Mouse (Mus musculus): Measurements from ENCODE around the gene Gm9837. TPM values are rescaled to one million over a fixed set of nuclear protein-coding genes. Genes with fewer than 3 reads are reported as not detected.

Gene Gm9837
- polyA plus RNA-seq, 1 experiment from 2014 or later, result not detected

GRCm38 (mm10) chr11:53483159-53483891 lies 13.0 kb upstream of the Gm9837 start:
- H3K4me3 ChIP-seq (replicated peaks), result no peak overlapping the region
- H3K27ac ChIP-seq, result no peak overlapping the region
- WGBS, result 69% methylated on average over 9 of the region's 9 CpGs
- H3K9me3 ChIP-seq (replicated peaks), result 0 out of 2 replicates have a peak, but pooled peaks cover 5% of the 10 kb centered on the region
- H3K4me1 ChIP-seq, result peaks cover 30% of the 10 kb centered on the region
- no peaks in the 10 kb centered on the region for H3K36me3 ChIP-seq
- H3K27me3 ChIP-seq, result peaks cover 67% of the 10 kb centered on the region
- ATAC-seq (replicated peaks; ENCODE audit: low FRiP score), result no peak
- no peak overlapping the region for H3K9ac ChIP-seq
- no peak overlapping the region for H3K4me2 ChIP-seq

DNA sequence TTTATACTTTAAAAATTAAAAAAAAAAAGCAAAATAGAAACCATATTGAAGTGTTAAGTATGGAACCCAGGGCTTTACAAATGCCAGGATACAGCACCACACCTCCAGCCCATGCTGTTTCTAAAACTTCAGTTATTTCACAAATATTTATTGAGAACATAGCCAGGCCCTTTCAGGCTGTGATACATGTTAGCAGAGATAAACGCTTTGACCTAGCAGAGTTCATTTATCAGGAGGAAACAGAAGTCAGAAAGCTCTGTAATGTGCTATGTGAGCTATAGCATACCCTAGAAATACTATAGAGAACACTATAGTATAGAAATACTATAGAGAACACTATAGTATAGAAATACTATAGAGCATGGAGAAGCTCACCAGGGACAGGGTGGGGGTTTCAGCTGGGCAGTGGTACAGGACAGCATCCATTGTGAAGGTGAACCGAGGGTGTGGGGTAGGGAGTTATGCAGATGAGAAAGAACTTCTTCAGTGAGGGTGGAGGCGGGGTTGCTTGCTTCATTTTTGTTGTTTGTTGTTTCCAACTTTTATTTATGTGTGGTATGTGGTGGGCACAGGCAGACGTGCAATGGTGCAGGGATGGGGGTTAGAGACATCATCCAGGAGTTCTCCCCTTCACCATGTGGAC lies 10.9 kb upstream of the Gm9837 start:
- no peak for ATAC-seq (replicated peaks; ENCODE audit: low FRiP score)
- H3K4me2 ChIP-seq, result no peak overlapping the region
- WGBS, result 73% methylated on average over 4 of the region's 4 CpGs
- peaks cover 18% of the 10 kb centered on the region for H3K4me1 ChIP-seq
- no peak overlapping the region for H3K9ac ChIP-seq
- no peak overlapping the region for H3K4me3 ChIP-seq (replicated peaks)
- no peak overlapping the region for H3K27ac ChIP-seq
- H3K36me3 ChIP-seq, result no peaks in the 10 kb centered on the region
- 0 out of 2 replicates have a peak, but pooled peaks cover 5% of the 10 kb centered on the region for H3K9me3 ChIP-seq (replicated peaks)
- H3K27me3 ChIP-seq, result peaks cover 73% of the 10 kb centered on the region

GRCm38 (mm10) chr11:53479783-53480301 lies 9.6 kb upstream of the Gm9837 start, which contains the start of the genes Gm9945 and Sowaha:
TSS of gene Gm9945 (plus strand) at chr11:53480166.
TSS of gene Sowaha (minus strand) at chr11:53480274.
- WGBS, result 3% methylated on average over 40 of the region's 40 CpGs
- peak; percentile 37; the same call in 1 of the 2 replicates for ATAC-seq (replicated peaks; ENCODE audit: low FRiP score)

DNA sequence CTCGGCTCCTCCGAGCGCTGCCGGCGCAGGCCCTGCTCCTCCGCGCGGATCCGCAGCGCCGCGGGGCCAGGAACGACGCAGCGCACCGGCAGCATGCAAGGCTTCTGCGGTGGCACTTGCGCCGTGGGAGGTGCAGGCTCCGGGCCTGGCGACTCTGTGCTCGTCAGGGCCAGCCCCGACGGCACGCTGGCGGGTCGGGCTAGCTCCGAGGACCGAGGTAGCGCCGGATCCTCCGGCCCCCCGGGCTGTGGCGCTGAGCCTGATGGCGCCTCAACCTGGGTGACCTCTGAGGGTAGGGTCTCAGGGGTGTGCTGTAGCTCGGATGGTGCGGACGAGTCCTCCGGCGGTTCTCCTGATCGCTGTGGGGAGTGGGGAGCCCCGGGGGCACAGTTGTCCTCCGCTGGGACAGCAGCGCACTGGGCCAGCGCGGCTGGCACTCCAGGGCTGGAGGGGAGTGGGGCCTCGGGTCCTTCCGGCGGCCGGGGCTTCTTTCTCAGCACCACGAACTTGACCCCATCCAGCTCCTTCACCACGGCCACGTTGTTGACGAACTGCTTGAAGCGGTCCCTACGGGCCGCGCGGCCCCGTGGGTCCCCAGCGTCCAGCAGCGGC lies 9.0 kb upstream of the Gm9837 start:
- Histone ChIP-seq H3K4me3 (replicated peaks) (peak overlapping the region; percentile 46), H3K9ac (peak overlapping the region; percentile 24; the same call in 1 of the 2 replicates), H3K27ac (no peak overlapping the region), H3K36me3 (no peaks in the 10 kb centered on the region), H3K4me2 (peak overlapping the region; percentile 78), H3K27me3 (peaks cover 85% of the 10 kb centered on the region), H3K4me1 (peaks cover 21% of the 10 kb centered on the region), H3K9me3 (replicated peaks) (0 out of 2 replicates have a peak, but pooled peaks cover 5% of the 10 kb centered on the region)
- peak; percentile 23; the same call in 1 of the 2 replicates for ATAC-seq (replicated peaks; ENCODE audit: low FRiP score)
- under 1% methylated on average over 49 of the region's 62 CpGs for WGBS

More at GRCm38 (mm10) chr11:53479783-53480301, 9.6 kb upstream of the Gm9837 start, which contains the start of the genes Gm9945 and Sowaha:
- peaks cover 80% of the 10 kb centered on the region for H3K27me3 ChIP-seq
- H3K4me1 ChIP-seq, result peaks cover 21% of the 10 kb centered on the region
- peak within 1 kb of the TSS; percentile 46 for H3K4me3 ChIP-seq (replicated peaks)
- no peak within 1 kb of the TSS for H3K27ac ChIP-seq
- no peaks in the 10 kb centered on the region for H3K36me3 ChIP-seq
- peak within 1 kb of the TSS; percentile 24; the same call in 1 of the 2 replicates for H3K9ac ChIP-seq
- H3K9me3 ChIP-seq (replicated peaks), result 0 out of 2 replicates have a peak, but pooled peaks cover 5% of the 10 kb centered on the region
- peak within 1 kb of the TSS; percentile 78 for H3K4me2 ChIP-seq

- Histone ChIP-seq H3K4me3 (replicated peaks) (peak overlapping the region; percentile 46), H3K9ac (peak overlapping the region; percentile 24; the same call in 1 of the 2 replicates), H3K4me2 (peak overlapping the region; percentile 78), H3K4me1 (peaks cover 21% of the 10 kb centered on the region), H3K27me3 (peaks cover 92% of the 10 kb centered on the region), H3K9me3 (replicated peaks) (0 out of 2 replicates have a peak, but pooled peaks cover 5% of the 10 kb centered on the region), H3K27ac (no peak overlapping the region), H3K36me3 (no peaks in the 10 kb centered on the region)
- WGBS, result 4% methylated on average over 79 of the region's 79 CpGs
- peak; percentile 63 for ATAC-seq (replicated peaks; ENCODE audit: low FRiP score)
Observed at GRCm38 (mm10) chr11:53478383-53479170, 8.3 kb upstream of the Gm9837 start.

DNA sequence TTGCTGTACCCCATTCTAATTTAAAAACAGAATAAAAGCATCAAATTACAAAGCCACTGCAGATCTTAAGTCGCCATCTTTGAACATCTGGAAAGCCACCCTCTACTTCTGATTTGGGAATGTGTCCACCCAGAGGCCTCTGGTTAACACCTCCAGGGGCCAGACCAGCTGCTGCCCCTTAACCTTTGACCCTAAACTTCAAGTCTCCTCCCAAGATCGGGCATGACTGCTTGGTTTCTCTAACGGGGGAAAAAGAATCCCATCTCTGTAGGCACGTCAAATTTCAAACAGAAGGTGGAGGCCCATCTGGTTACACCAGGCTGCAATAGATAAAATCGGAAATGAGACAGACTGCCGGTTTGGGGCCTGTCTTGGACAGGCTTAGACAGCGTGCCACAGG lies 7.6 kb upstream of the Gm9837 start:
- H3K36me3 ChIP-seq, result no peaks in the 10 kb centered on the region
- 0 out of 2 replicates have a peak, but pooled peaks cover 5% of the 10 kb centered on the region for H3K9me3 ChIP-seq (replicated peaks)
- no peak overlapping the region for H3K4me2 ChIP-seq
- H3K27ac ChIP-seq, result no peak overlapping the region
- 39% methylated on average over 7 of the region's 7 CpGs for WGBS
- no peak overlapping the region for H3K9ac ChIP-seq
- H3K27me3 ChIP-seq, result peaks cover 93% of the 10 kb centered on the region
- no peak for ATAC-seq (replicated peaks; ENCODE audit: low FRiP score)
- 0 out of 2 replicates have a peak overlapping the region, but pooled peaks have one; percentile 46 for H3K4me3 ChIP-seq (replicated peaks)
- H3K4me1 ChIP-seq, result peaks cover 21% of the 10 kb centered on the region

DNA sequence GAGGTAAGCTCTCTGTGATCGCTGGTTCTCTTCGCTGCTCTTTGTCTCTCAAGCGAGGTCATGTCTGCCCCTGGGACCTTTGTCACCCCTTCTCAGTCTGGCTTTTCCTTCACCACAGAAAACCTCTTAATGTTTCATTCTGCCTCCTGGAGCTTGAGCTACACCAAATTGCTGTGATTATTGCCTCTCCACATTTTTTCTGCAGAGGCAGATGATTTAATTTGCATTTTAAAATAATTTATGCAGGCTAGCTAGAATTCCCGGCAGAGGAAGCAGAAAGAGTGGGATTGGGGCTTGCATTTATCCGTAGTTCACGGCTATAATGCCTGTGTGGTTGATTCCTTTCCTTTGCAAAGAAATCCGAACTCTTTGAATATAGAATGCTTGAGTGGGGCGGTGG lies 5.3 kb upstream of the Gm9837 start:
- no peaks in the 10 kb centered on the region for H3K36me3 ChIP-seq
- H3K4me1 ChIP-seq, result peaks cover 23% of the 10 kb centered on the region
- H3K9ac ChIP-seq, result no peak overlapping the region
- no peak overlapping the region for H3K27ac ChIP-seq
- no peak for ATAC-seq (replicated peaks; ENCODE audit: low FRiP score)
- H3K27me3 ChIP-seq, result peaks cover 93% of the 10 kb centered on the region
- H3K4me3 ChIP-seq (replicated peaks), result no peak overlapping the region
- H3K4me2 ChIP-seq, result no peak overlapping the region
- H3K9me3 ChIP-seq (replicated peaks), result 0 out of 2 replicates have a peak, but pooled peaks cover 5% of the 10 kb centered on the region
- WGBS, result 32% methylated on average over 8 of the region's 8 CpGs

DNA sequence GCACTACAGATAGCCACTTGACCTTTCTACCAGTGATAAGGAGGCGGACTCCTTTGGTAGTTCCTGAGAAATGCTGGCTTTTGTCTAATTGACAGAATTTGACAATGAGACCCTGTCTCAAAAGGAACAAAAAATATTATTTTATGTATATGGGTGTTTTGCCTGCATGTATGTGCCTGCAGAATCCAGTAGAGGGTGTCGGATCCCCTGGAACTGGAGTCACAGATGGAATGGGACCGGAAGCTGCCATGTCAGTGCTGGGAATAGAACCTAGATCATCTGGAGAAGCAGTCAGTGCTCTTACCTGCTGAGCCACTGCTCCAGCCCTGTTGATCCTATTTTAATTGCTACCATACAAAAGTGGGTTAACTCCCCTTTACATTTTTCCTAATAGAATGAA lies 2.4 kb upstream of the Gm9837 start:
- WGBS, result 76% methylated on average over 3 of the region's 3 CpGs
- Histone ChIP-seq H3K27me3 (peaks cover 88% of the 10 kb centered on the region), H3K9ac (no peak overlapping the region), H3K9me3 (replicated peaks) (no peaks in the 10 kb centered on the region), H3K36me3 (no peaks in the 10 kb centered on the region), H3K27ac (no peak overlapping the region), H3K4me3 (replicated peaks) (no peak overlapping the region), H3K4me2 (no peak overlapping the region), H3K4me1 (peaks cover 15% of the 10 kb centered on the region)
- ATAC-seq (replicated peaks; ENCODE audit: low FRiP score), result no peak

- WGBS, result 44% methylated on average over 16 of the region's 16 CpGs
- ATAC-seq (replicated peaks; ENCODE audit: low FRiP score), result no peak
- Histone ChIP-seq H3K4me1 (peaks cover 25% of the 10 kb centered on the region), H3K4me3 (replicated peaks) (0 out of 2 replicates have a peak overlapping the region, but pooled peaks have one; percentile 23), H3K27ac (no peak overlapping the region), H3K27me3 (peaks cover 84% of the 10 kb centered on the region), H3K4me2 (peak overlapping the region; percentile 56), H3K9ac (no peak overlapping the region), H3K36me3 (no peaks in the 10 kb centered on the region), H3K9me3 (replicated peaks) (no peaks in the 10 kb centered on the region)
Observed at GRCm38 (mm10) chr11:53469294-53469967, 848 bp downstream of the Gm9837 start.

GRCm38 (mm10) chr11:53466231-53466971 lies 3.9 kb downstream of the Gm9837 start:
- Histone ChIP-seq H3K36me3 (no peaks in the 10 kb centered on the region), H3K27ac (no peak overlapping the region), H3K27me3 (peaks cover 90% of the 10 kb centered on the region), H3K9ac (peak overlapping the region; percentile 39), H3K4me2 (peak overlapping the region; percentile 69), H3K9me3 (replicated peaks) (no peaks in the 10 kb centered on the region), H3K4me3 (replicated peaks) (peak overlapping the region; percentile 39), H3K4me1 (peaks cover 47% of the 10 kb centered on the region)
- WGBS, result 6% methylated on average over 40 of the region's 40 CpGs
- ATAC-seq (replicated peaks; ENCODE audit: low FRiP score), result peak; percentile 61
